Mouse (Mus musculus) liver, embryonic 14.5 days (tissue): ENCODE results near the gene Sgk2. TPM values are rescaled to one million over a fixed set of nuclear protein-coding genes. Genes with fewer than 3 reads are reported as not detected.

Experiments used
- ATAC-seq: fragments of 200-750 bp; cut with Nextera tagmentation; 2 replicates; pipeline ENCODE4 v1.8.0; 2017; ENCODE audit warnings: moderate number of reproducible peaks, mild to moderate bottlenecking, moderate library complexity; ENCODE audit not compliant: insufficient read depth
- DNase-seq, 3 experiments: peaks; one replicate each; pipeline ENCODE4 v3.0.0-alpha.2; 2012 to 2013; ENCODE audit warnings: low read depth in 3 of 3, low spot score in 3 of 3
- H3K27ac ChIP-seq: fragments of 300-500 bp; sonication (generic); 2 replicates; pipeline ENCODE4 v1.5.1; 2014; ENCODE audit warnings: moderate library complexity, mild to moderate bottlenecking, control low read depth, inconsistent platforms
- H3K27me3 ChIP-seq: fragments of 300-500 bp; sonication (generic); 2 replicates; pipeline ENCODE4 v1.6.1; 2014; ENCODE audit warnings: mild to moderate bottlenecking, low read length, moderate library complexity; ENCODE audit not compliant: control insufficient read depth, insufficient read depth
- H3K36me3 ChIP-seq: fragments of 300-500 bp; sonication (generic); replicated peaks from 2 replicates; pipeline ENCODE4 v1.6.1; 2014; ENCODE audit warnings: low read depth; ENCODE audit not compliant: control insufficient read depth, insufficient read depth
- H3K4me1 ChIP-seq, 2 experiments: fragments of 200-500 bp in 1 of 2; fragments of 300-500 bp in 1 of 2; sonication (generic) in 1 of 2; replicated peaks; 2 replicates each; pipeline ENCODE4 v1.6.1; 2012 to 2014; ENCODE audit warnings: antibody characterized with exemption in 1 of 2, inconsistent platforms in 1 of 2, low read length in 1 of 2; ENCODE audit not compliant: control insufficient read depth in 2 of 2, insufficient read depth in 2 of 2
- H3K4me2 ChIP-seq: fragments of 300-500 bp; sonication (generic); 2 replicates; pipeline ENCODE4 v1.6.1; 2014; ENCODE audit warnings: low read depth, mild to moderate bottlenecking, control low read depth, moderate library complexity
- H3K4me3 ChIP-seq, 2 experiments: fragments of 200-500 bp in 1 of 2; fragments of 300-500 bp in 1 of 2; sonication (generic) in 1 of 2; 2 replicates each; pipeline ENCODE4 v1.5.1; 2012 to 2014; ENCODE audit warnings: low read depth in 2 of 2, low read length in 2 of 2, mild to moderate bottlenecking in 2 of 2, control low read depth in 1 of 2, inconsistent platforms in 1 of 2, moderate library complexity in 1 of 2; ENCODE audit not compliant: insufficient read depth in 1 of 2
- H3K9ac ChIP-seq: fragments of 300-500 bp; sonication (generic); replicated peaks from 2 replicates; pipeline ENCODE4 v1.6.1; 2014; ENCODE audit warnings: mild to moderate bottlenecking, control low read depth, moderate library complexity
- H3K9me3 ChIP-seq: fragments of 300-500 bp; sonication (generic); 2 replicates; pipeline ENCODE4 v1.6.1; 2016; ENCODE audit warnings: low read length, mixed read lengths; ENCODE audit not compliant: control insufficient read depth
- CTCF ChIP-seq: IDR thresholded peaks from 2 replicates; pipeline ENCODE4 v1.5.1; 2016; ENCODE audit warnings: antibody characterized with exemption, low read depth, control low read depth
- EP300 ChIP-seq: IDR thresholded peaks from 2 replicates; pipeline ENCODE4 v1.6.1; 2016; ENCODE audit warnings: antibody characterized with exemption, low read depth
- WGBS: fragments of 180-500 bp; shearing (Covaris S2); extraction: QIAGEN DNeasy Blood & Tissue Kit; methylation state at CpG from one replicate; pipeline ENCODE4 v1.1.7; 2014; ENCODE audit not compliant: insufficient replicate concordance; 5-methylcytosine and 5-hydroxymethylcytosine counted together
- polyA plus RNA-seq, 2 experiments: library from polyadenylated mRNA; depleted of rRNA in 1 of 2; stranded (reverse) in 1 of 2; unstranded in 1 of 2; fragments of >200 nt; fragmentation: Nextera tagmentation in 1 of 2; extraction: Ambion mirVana in 1 of 2; gene quantifications; 2 replicates each; pipeline versions ENCODE4 v1.2.1 to v1.2.3; 2012 to 2014

Gene Sgk2
- polyA plus RNA-seq, 2 experiments: 1.9 to 3.6 TPM

DNA sequence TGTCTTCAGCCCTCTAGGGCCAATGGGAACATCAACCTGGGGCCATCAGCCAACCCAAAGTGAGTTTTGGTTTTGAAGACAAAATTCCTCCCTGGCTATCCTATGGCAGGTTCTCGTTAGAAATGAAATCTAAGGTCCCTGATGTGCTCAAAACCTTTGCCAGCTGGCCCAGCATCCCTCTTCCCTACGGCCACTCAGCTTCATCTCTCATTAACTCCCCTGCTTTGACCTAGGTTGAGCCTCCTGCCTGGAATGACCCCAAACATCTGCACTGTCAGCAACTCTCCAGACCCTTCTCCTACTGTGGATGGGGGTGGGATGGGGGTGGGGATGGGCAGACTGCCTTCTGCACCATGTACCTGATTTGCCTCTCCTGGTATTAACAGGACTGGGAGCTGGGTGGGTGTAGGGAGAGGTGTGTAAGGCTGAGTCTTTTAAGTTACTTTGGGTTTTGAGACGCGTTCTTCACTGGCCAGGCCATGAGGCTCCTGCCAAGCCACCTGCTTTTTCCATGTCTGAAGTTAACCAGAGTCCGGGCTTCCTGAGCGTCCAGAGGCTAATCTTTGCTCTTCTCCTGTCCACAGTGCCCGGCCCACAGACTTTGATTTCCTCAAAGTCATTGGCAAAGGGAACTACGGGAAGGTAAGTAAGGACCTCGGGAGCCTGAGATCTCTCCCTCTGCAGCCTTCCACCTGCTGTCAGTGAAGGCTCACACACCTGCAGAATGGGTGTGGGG lies 6.9 kb downstream of the Sgk2 start:
- peaks cover 0 to 2% of the 10 kb centered on the region in 2 experiments; a peak in 2 of 4 replicates for H3K4me1 ChIP-seq
- no peak overlapping the region for H3K4me2 ChIP-seq
- TF ChIP-seq CTCF (no peak), EP300 (no peak)
- no peaks in the 10 kb centered on the region for H3K36me3 ChIP-seq
- H3K9ac ChIP-seq: no peak overlapping the region
- 53% methylated on average over 9 of the region's 9 CpGs for WGBS
- ATAC-seq: no peak
- H3K9me3 ChIP-seq: no peaks in the 10 kb centered on the region
- no peak overlapping the region for H3K4me3 ChIP-seq
- no peaks in the 10 kb centered on the region for H3K27me3 ChIP-seq
- no peak for DNase-seq
- H3K27ac ChIP-seq: no peak overlapping the region

DNA sequence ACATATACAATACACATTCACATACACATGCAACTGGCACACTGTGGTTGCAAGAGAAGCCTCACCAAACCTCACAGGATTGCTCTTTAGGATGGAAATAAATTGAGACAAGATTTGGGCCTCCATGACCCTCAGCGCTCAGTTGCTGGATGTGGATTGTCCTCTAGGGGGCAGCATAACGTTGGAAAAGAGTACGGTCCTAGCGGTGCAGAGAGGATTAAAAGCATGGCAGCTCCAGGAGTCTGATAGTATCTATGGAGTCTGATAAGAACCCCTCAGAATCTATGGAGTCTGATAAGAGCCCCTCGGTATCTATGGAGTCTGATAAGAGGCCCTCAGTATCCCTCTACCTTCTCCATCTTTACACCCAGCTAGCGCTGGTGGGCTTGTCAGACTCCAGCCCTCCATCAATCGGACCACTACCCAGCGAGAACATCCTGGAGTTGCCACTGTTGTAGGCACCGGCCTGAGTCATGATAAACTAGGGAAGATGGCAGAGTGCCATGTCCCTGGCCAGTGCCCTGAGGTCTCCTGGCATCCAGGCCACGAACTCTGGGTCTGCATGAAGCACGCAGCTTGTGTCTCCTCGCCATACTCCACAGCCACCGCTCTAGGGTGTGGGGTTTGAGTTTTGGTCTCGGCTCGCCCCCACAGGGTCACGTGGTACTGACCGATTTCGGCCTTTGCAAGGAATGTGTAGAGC lies 11.5 kb downstream of the Sgk2 start:
- H3K4me1 ChIP-seq: peaks cover 0 to 2% of the 10 kb centered on the region in 2 experiments; a peak in 1 of 4 replicates
- no peak overlapping the region for H3K27ac ChIP-seq
- no peak overlapping the region for H3K9ac ChIP-seq
- no peak overlapping the region for H3K4me2 ChIP-seq
- H3K27me3 ChIP-seq: no peaks in the 10 kb centered on the region
- 23% methylated on average over 18 of the region's 18 CpGs for WGBS
- peak; percentile 30 to 47 (median 42) for DNase-seq
- H3K9me3 ChIP-seq: no peaks in the 10 kb centered on the region
- H3K4me3 ChIP-seq: no peak overlapping the region
- H3K36me3 ChIP-seq: no peaks in the 10 kb centered on the region
- peak; percentile 53; the same call in 1 of the 2 replicates for ATAC-seq
- no peak for TF ChIP-seq EP300
- TF ChIP-seq CTCF: peak; percentile 91

DNA sequence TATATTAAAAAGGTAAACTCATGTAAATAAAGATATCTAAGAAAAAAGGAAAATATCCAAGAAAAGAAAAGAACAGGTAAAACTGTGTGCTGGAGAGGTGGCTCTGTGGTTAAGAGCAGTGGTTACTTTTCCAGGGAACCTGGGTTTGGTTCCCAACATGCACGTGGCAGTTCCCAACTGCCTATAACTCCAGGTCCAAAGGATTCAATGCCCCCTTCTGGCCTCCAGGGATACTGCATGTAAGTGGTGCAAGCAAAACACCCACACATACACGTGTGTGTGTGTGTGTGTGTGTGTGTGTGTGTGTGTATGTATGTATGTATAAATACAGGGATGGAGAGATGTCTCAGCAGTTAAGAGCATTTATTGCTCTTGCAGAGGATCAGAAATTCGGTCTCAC lies 12.6 kb downstream of the Sgk2 start:
- H3K27ac ChIP-seq: no peak overlapping the region
- no peaks in the 10 kb centered on the region for H3K9me3 ChIP-seq
- WGBS: 27% methylated on average over 3 of the region's 3 CpGs
- ATAC-seq (no peak), DNase-seq (peak in 1 of 3 experiments; percentile 19)
- H3K4me3 ChIP-seq: no peak overlapping the region
- no peaks in the 10 kb centered on the region for H3K27me3 ChIP-seq
- H3K4me1 ChIP-seq: peaks cover 0 to 2% of the 10 kb centered on the region in 2 experiments; a peak in 1 of 4 replicates
- no peak overlapping the region for H3K4me2 ChIP-seq
- TF ChIP-seq EP300: no peak
- TF ChIP-seq CTCF: peak; percentile 79
- no peaks in the 10 kb centered on the region for H3K36me3 ChIP-seq
- H3K9ac ChIP-seq: no peak overlapping the region

DNA sequence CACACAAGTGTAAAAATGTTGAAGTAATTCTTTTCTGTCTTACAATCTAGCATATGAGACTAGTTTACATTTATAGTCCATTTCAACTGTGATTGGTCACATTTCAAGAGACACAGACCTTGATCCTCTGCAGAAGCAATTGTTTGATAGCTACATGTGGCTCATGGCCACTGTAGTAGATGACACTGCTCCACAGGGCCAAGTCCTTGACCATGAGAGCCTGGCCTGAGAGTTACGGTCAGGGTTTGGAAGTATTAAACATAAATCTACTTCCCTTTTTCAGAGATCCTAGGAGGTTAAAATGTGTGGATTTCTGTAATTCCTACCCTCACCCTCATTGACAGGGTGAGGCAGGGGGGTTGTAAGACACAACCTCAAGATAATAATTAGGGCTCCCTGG lies 13.9 kb downstream of the Sgk2 start:
- H3K36me3 ChIP-seq: no peaks in the 10 kb centered on the region
- DNase-seq: no peak
- H3K9me3 ChIP-seq: no peaks in the 10 kb centered on the region
- no peaks in the 10 kb centered on the region for H3K27me3 ChIP-seq
- no peak overlapping the region for H3K27ac ChIP-seq
- 66% methylated on average over 1 of the region's 1 CpGs for WGBS
- TF ChIP-seq CTCF (no peak), EP300 (no peak)
- no peak for ATAC-seq
- peaks cover 0 to 2% of the 10 kb centered on the region in 2 experiments; a peak in 1 of 4 replicates for H3K4me1 ChIP-seq
- no peak overlapping the region for H3K4me2 ChIP-seq
- no peak overlapping the region for H3K9ac ChIP-seq
- no peak overlapping the region for H3K4me3 ChIP-seq

DNA sequence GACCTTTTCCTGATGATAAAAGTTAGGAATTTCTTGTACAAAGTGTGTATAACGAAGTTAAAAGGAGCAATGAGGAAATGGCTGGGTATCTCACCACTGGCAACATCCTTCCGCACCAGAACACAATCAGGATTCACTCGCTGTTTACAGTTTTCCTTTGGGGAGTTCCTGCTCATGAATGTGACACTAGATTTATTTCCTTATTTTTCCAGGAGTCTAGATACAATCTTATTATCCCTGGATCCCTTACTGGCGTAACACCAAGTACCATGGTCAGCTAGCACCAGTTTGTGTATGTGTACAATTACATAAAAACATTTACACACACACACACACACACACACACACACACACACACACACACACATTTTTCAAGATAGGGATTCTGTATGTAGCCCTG lies 20.2 kb downstream of the Sgk2 start:
- H3K27ac ChIP-seq: no peak overlapping the region
- DNase-seq (no peak), ATAC-seq (no peak)
- H3K9me3 ChIP-seq: no peaks in the 10 kb centered on the region
- TF ChIP-seq EP300 (no peak), CTCF (no peak)
- H3K4me1 ChIP-seq: no peaks in the 10 kb centered on the region
- H3K9ac ChIP-seq: no peak overlapping the region
- whole genome bisulfite sequencing: 47% methylated on average over 4 of the region's 4 CpGs
- H3K4me2 ChIP-seq: no peak overlapping the region
- no peaks in the 10 kb centered on the region for H3K36me3 ChIP-seq
- H3K4me3 ChIP-seq: no peak overlapping the region
- no peaks in the 10 kb centered on the region for H3K27me3 ChIP-seq
